Mouse (Mus musculus) liver, postnatal 0 days (tissue): ENCODE results near the gene Mocs3.

Source experiments
- CTCF ChIP-seq: sonication (generic); IDR thresholded peaks from 2 replicates; pipeline ENCODE4 v1.5.1; 2016; ENCODE audit warnings: antibody characterized with exemption, low read depth
- EP300 ChIP-seq: IDR thresholded peaks from 2 replicates; pipeline ENCODE4 v1.6.1; 2016; ENCODE audit warnings: antibody characterized with exemption, low read depth, mild to moderate bottlenecking

- no peak for TF ChIP-seq CTCF
- no peak for TF ChIP-seq EP300
These were observed 24.5 kb upstream of the Mocs3 start for GRCm38 (mm10) chr2:168205681-168206631.
